Mouse (Mus musculus) liver, embryonic 15.5 days (tissue): ENCODE data around the gene Fam114a1. TPM values are rescaled to one million over a fixed set of nuclear protein-coding genes. Genes with fewer than 3 reads are reported as not detected.
A peak's percentile ranks its signal among the peaks of the same experiment; 100 is the strongest.

Experiments
- ATAC-seq: fragments of 200-750 bp; cut with Nextera tagmentation; 2 replicates; pipeline ENCODE4 v1.8.0; 2017; ENCODE audit warnings: moderate number of reproducible peaks, mild to moderate bottlenecking, moderate library complexity; ENCODE audit not compliant: insufficient read depth
- H3K27ac ChIP-seq: fragments of 300-500 bp; sonication (generic); replicated peaks from 2 replicates; pipeline ENCODE4 v1.5.1; 2015; ENCODE audit warnings: mild to moderate bottlenecking, inconsistent platforms
- H3K27me3 ChIP-seq: fragments of 300-500 bp; sonication (generic); 2 replicates; pipeline ENCODE4 v1.6.1; 2015; ENCODE audit warnings: mild to moderate bottlenecking, inconsistent platforms
- H3K36me3 ChIP-seq: fragments of 300-500 bp; sonication (generic); replicated peaks from 2 replicates; pipeline ENCODE4 v1.6.1; 2015; ENCODE audit warnings: moderate library complexity, mild to moderate bottlenecking, inconsistent platforms
- H3K4me1 ChIP-seq: fragments of 300-500 bp; sonication (generic); replicated peaks from 2 replicates; pipeline ENCODE4 v1.6.1; 2015; ENCODE audit warnings: inconsistent platforms
- H3K4me2 ChIP-seq: fragments of 300-500 bp; sonication (generic); 2 replicates; pipeline ENCODE4 v1.6.1; 2015; ENCODE audit warnings: moderate library complexity, mild to moderate bottlenecking, inconsistent platforms
- H3K4me3 ChIP-seq: fragments of 300-500 bp; sonication (generic); replicated peaks from 2 replicates; pipeline ENCODE4 v1.5.1; 2015; ENCODE audit warnings: mild to moderate bottlenecking, inconsistent platforms
- H3K9ac ChIP-seq: fragments of 300-500 bp; sonication (generic); 2 replicates; pipeline ENCODE4 v1.6.1; 2015; ENCODE audit warnings: moderate library complexity, mild to moderate bottlenecking, inconsistent platforms
- H3K9me3 ChIP-seq: fragments of 300-500 bp; sonication (generic); replicated peaks from 2 replicates; pipeline ENCODE4 v1.6.1; 2016; ENCODE audit warnings: inconsistent platforms
- WGBS: fragments of 180-500 bp; shearing (Covaris S2); methylation state at CpG from one replicate; pipeline ENCODE4 v1.1.7; 2015; ENCODE audit warnings: mixed read lengths; ENCODE audit not compliant: insufficient replicate concordance; 5-methylcytosine and 5-hydroxymethylcytosine counted together
- polyA plus RNA-seq: library from polyadenylated mRNA; unstranded; fragments of >200 nt; fragmentation: Nextera tagmentation; extraction: Ambion mirVana; gene quantifications from 2 replicates; pipeline ENCODE4 v1.2.1, GENCODE M21; 2015

Fam114a1 gene
- polyA plus RNA-seq, 1 experiment from 2014 or later = 11.9 TPM

- WGBS = 67% methylated on average over 3 of the region's 3 CpGs
Measured at GRCm38 (mm10) chr5:64963735-64964134, 6.1 kb upstream of the Fam114a1 start.

GRCm38 (mm10) chr5:64968961-64969860 lies 660 bp upstream of the Fam114a1 start:
- Histone ChIP-seq H3K36me3 (no peaks in the 10 kb centered on the region), H3K9me3 (no peaks in the 10 kb centered on the region), H3K4me3 (peak overlapping the region; percentile 61), H3K4me1 (peaks cover 19% of the 10 kb centered on the region; the same call in 1 of the 2 replicates), H3K4me2 (peak overlapping the region; percentile 75), H3K27ac (peak overlapping the region; percentile 57; the same call in 1 of the 2 replicates), H3K27me3 (peaks cover 18% of the 10 kb centered on the region), H3K9ac (peak overlapping the region; percentile 56; the same call in 1 of the 2 replicates)
- WGBS = 6% methylated on average over 14 of the region's 14 CpGs
- peak; percentile 59 for ATAC-seq

More at GRCm38 (mm10) chr5:64963735-64964134, 6.1 kb upstream of the Fam114a1 start:
- no peaks in the 10 kb centered on the region for H3K27me3 ChIP-seq
- no peak overlapping the region for H3K4me3 ChIP-seq
- H3K36me3 ChIP-seq = no peaks in the 10 kb centered on the region
- H3K9me3 ChIP-seq = no peaks in the 10 kb centered on the region
- no peak overlapping the region for H3K9ac ChIP-seq
- ATAC-seq = no peak
- peaks cover 7% of the 10 kb centered on the region; the same call in 1 of the 2 replicates for H3K4me1 ChIP-seq
- H3K4me2 ChIP-seq = no peak overlapping the region
- no peak overlapping the region for H3K27ac ChIP-seq

- no peak overlapping the region for H3K4me2 ChIP-seq
- 0 out of 2 replicates have a peak, but pooled peaks cover 4% of the 10 kb centered on the region for H3K36me3 ChIP-seq
- H3K9me3 ChIP-seq = no peaks in the 10 kb centered on the region
- ATAC-seq = no peak
- peaks cover 9% of the 10 kb centered on the region; the same call in 1 of the 2 replicates for H3K4me1 ChIP-seq
- H3K9ac ChIP-seq = no peak overlapping the region
- H3K27ac ChIP-seq = no peak overlapping the region
- H3K27me3 ChIP-seq = peaks cover 8% of the 10 kb centered on the region
- no peak overlapping the region for H3K4me3 ChIP-seq
- 67% methylated on average over 5 of the region's 5 CpGs for WGBS
Measured at GRCm38 (mm10) chr5:64975121-64975520, 5.2 kb downstream of the Fam114a1 start.

GRCm38 (mm10) chr5:64977128-64977527 lies 7.3 kb downstream of the Fam114a1 start:
- ATAC-seq = no peak

GRCm38 (mm10) chr5:64985971-64986370 lies 16.1 kb downstream of the Fam114a1 start:
- Histone ChIP-seq H3K9me3 (no peaks in the 10 kb centered on the region), H3K4me3 (no peak overlapping the region), H3K4me2 (no peak overlapping the region), H3K27ac (no peak overlapping the region), H3K36me3 (0 out of 2 replicates have a peak, but pooled peaks cover 11% of the 10 kb centered on the region), H3K4me1 (no peaks in the 10 kb centered on the region), H3K9ac (no peak overlapping the region), H3K27me3 (no peaks in the 10 kb centered on the region)
- WGBS = 39% methylated on average over 7 of the region's 7 CpGs
- no peak for ATAC-seq

More at GRCm38 (mm10) chr5:64977128-64977527, 7.3 kb downstream of the Fam114a1 start:
- Histone ChIP-seq H3K9ac (no peak overlapping the region), H3K4me1 (no peaks in the 10 kb centered on the region), H3K27me3 (no peaks in the 10 kb centered on the region), H3K27ac (no peak overlapping the region), H3K36me3 (0 out of 2 replicates have a peak, but pooled peaks cover 8% of the 10 kb centered on the region), H3K9me3 (no peaks in the 10 kb centered on the region), H3K4me2 (no peak overlapping the region), H3K4me3 (no peak overlapping the region)
- WGBS = 55% methylated on average over 8 of the region's 8 CpGs

- Histone ChIP-seq H3K4me3 (no peak overlapping the region), H3K9ac (no peak overlapping the region), H3K36me3 (0 out of 2 replicates have a peak, but pooled peaks cover 4% of the 10 kb centered on the region), H3K27me3 (no peaks in the 10 kb centered on the region), H3K4me2 (no peak overlapping the region), H3K9me3 (no peaks in the 10 kb centered on the region), H3K4me1 (no peaks in the 10 kb centered on the region), H3K27ac (no peak overlapping the region)
- ATAC-seq = no peak
- 68% methylated on average over 1 of the region's 1 CpGs for WGBS
Measured at GRCm38 (mm10) chr5:64989940-64990339, 20.1 kb downstream of the Fam114a1 start.

- Histone ChIP-seq H3K9me3 (no peaks in the 10 kb centered on the region), H3K27ac (no peak overlapping the region), H3K27me3 (no peaks in the 10 kb centered on the region), H3K9ac (no peak overlapping the region), H3K4me3 (no peak overlapping the region), H3K36me3 (peaks cover 10% of the 10 kb centered on the region; the same call in 1 of the 2 replicates), H3K4me1 (no peaks in the 10 kb centered on the region), H3K4me2 (no peak overlapping the region)
- WGBS = 54% methylated on average over 8 of the region's 8 CpGs
- ATAC-seq = no peak
Measured at GRCm38 (mm10) chr5:64992540-64992939, 22.7 kb downstream of the Fam114a1 start.

- H3K4me3 ChIP-seq = no peak overlapping the region
- 70% methylated on average over 2 of the region's 2 CpGs for WGBS
- H3K36me3 ChIP-seq = peaks cover 7% of the 10 kb centered on the region; the same call in 1 of the 2 replicates
- no peak for ATAC-seq
- no peak overlapping the region for H3K4me2 ChIP-seq
- H3K27ac ChIP-seq = no peak overlapping the region
- no peaks in the 10 kb centered on the region for H3K9me3 ChIP-seq
- no peaks in the 10 kb centered on the region for H3K27me3 ChIP-seq
- H3K4me1 ChIP-seq = no peaks in the 10 kb centered on the region
- H3K9ac ChIP-seq = no peak overlapping the region
Measured at GRCm38 (mm10) chr5:64995408-64995807, 25.5 kb downstream of the Fam114a1 start.

- Histone ChIP-seq H3K9me3 (no peaks in the 10 kb centered on the region), H3K4me2 (no peak overlapping the region), H3K4me1 (no peaks in the 10 kb centered on the region), H3K27ac (no peak overlapping the region), H3K4me3 (no peak overlapping the region), H3K27me3 (no peaks in the 10 kb centered on the region), H3K36me3 (peaks cover 8% of the 10 kb centered on the region; the same call in 1 of the 2 replicates), H3K9ac (no peak overlapping the region)
- 53% methylated on average over 10 of the region's 10 CpGs for WGBS
- ATAC-seq = no peak
Measured at GRCm38 (mm10) chr5:65002940-65003824, 33.3 kb downstream of the Fam114a1 start.

- 55% methylated on average over 7 of the region's 7 CpGs for WGBS
- no peak overlapping the region for H3K9ac ChIP-seq
- no peak for ATAC-seq
- H3K4me1 ChIP-seq = no peaks in the 10 kb centered on the region
- no peaks in the 10 kb centered on the region for H3K9me3 ChIP-seq
- peaks cover 12% of the 10 kb centered on the region for H3K36me3 ChIP-seq
- H3K27me3 ChIP-seq = no peaks in the 10 kb centered on the region
- no peak overlapping the region for H3K27ac ChIP-seq
- H3K4me2 ChIP-seq = no peak overlapping the region
- no peak overlapping the region for H3K4me3 ChIP-seq
Measured at GRCm38 (mm10) chr5:65003946-65004535, 34.2 kb downstream of the Fam114a1 start.
